Mouse (Mus musculus): ENCODE data around the gene Ak9. TPM values are rescaled to one million over a fixed set of nuclear protein-coding genes. Genes with fewer than 3 reads are reported as not detected.

The Ak9 gene
- polyA plus RNA-seq, 1 experiment = not detected

- TF ChIP-seq GATA1 (IDR thresholded peaks at IDR 0.05; ENCODE audit: low read length) = no peak
These were observed 8.6 kb upstream of the Ak9 start for GRCm38 (mm10) chr10:41295145-41295544.

GRCm38 (mm10) chr10:41300161-41300560 lies 3.6 kb upstream of the Ak9 start:
- no peak for TF ChIP-seq GATA1 (IDR thresholded peaks at IDR 0.05; ENCODE audit: low read length)

GRCm38 (mm10) chr10:41302689-41303431 lies 920 bp upstream of the Ak9 start, which contains the start of gene Fig4:
TSS of gene Fig4 (minus strand) at chr10:41303260.
- TF ChIP-seq GATA1 (IDR thresholded peaks at IDR 0.05; ENCODE audit: low read length) = no peak

GRCm38 (mm10) chr10:41304961-41305455 lies 1.2 kb downstream of the Ak9 start:
- TF ChIP-seq GATA1 (IDR thresholded peaks at IDR 0.05; ENCODE audit: low read length) = no peak

- TF ChIP-seq GATA1 (IDR thresholded peaks at IDR 0.05; ENCODE audit: low read length) = no peak
These were observed 4.4 kb downstream of the Ak9 start for GRCm38 (mm10) chr10:41308205-41308604.

GRCm38 (mm10) chr10:41315866-41316265 lies 12.1 kb downstream of the Ak9 start:
- no peak for TF ChIP-seq GATA1 (IDR thresholded peaks at IDR 0.05; ENCODE audit: low read length)

GRCm38 (mm10) chr10:41332533-41333043 lies 28.8 kb downstream of the Ak9 start:
- no peak for TF ChIP-seq GATA1 (IDR thresholded peaks at IDR 0.05; ENCODE audit: low read length)

- TF ChIP-seq GATA1 (IDR thresholded peaks at IDR 0.05; ENCODE audit: low read length) = no peak
These were observed 37.6 kb downstream of the Ak9 start for GRCm38 (mm10) chr10:41341346-41341745.

GRCm38 (mm10) chr10:41365086-41365485 lies 61.3 kb downstream of the Ak9 start:
- no peak for TF ChIP-seq GATA1 (IDR thresholded peaks at IDR 0.05; ENCODE audit: low read length)

GRCm38 (mm10) chr10:41380466-41380865 lies 76.7 kb downstream of the Ak9 start:
- TF ChIP-seq GATA1 (IDR thresholded peaks at IDR 0.05; ENCODE audit: low read length) = no peak

GRCm38 (mm10) chr10:41385506-41386221 lies 81.9 kb downstream of the Ak9 start:
- TF ChIP-seq GATA1 (IDR thresholded peaks at IDR 0.05; ENCODE audit: low read length) = no peak

- no peak for TF ChIP-seq GATA1 (IDR thresholded peaks at IDR 0.05; ENCODE audit: low read length)
These were observed 89.8 kb downstream of the Ak9 start for GRCm38 (mm10) chr10:41393555-41393954.

- TF ChIP-seq GATA1 (IDR thresholded peaks at IDR 0.05; ENCODE audit: low read length) = no peak
These were observed 97.3 kb downstream of the Ak9 start for GRCm38 (mm10) chr10:41401097-41401496.

- TF ChIP-seq GATA1 (IDR thresholded peaks at IDR 0.05; ENCODE audit: low read length) = no peak
These were observed 99.6 kb downstream of the Ak9 start for GRCm38 (mm10) chr10:41403364-41403763.

GRCm38 (mm10) chr10:41403893-41404612 lies 100.3 kb downstream of the Ak9 start:
- TF ChIP-seq GATA1 (IDR thresholded peaks at IDR 0.05; ENCODE audit: low read length) = no peak

All from G1E-ER4 (cell line).